Mouse (Mus musculus) hindbrain, embryonic 12.5 days (tissue): Measurements from ENCODE around the gene Gpnmb. TPM values are rescaled to one million over a fixed set of nuclear protein-coding genes. Genes with fewer than 3 reads are reported as not detected.

Experiments used
- ATAC-seq: fragments of 200-750 bp; cut with Nextera tagmentation; 2 replicates; pipeline ENCODE4 v1.8.0; 2017; ENCODE audit warnings: moderate TSS enrichment; ENCODE audit not compliant: low FRiP score
- H3K27ac ChIP-seq: fragments of 300-500 bp; sonication (generic); 2 replicates; pipeline ENCODE4 v1.5.1; 2016; ENCODE audit warnings: mild to moderate bottlenecking
- H3K27me3 ChIP-seq: fragments of 300-500 bp; sonication (generic); 2 replicates; pipeline ENCODE4 v1.6.1; 2016; ENCODE audit warnings: mild to moderate bottlenecking
- H3K36me3 ChIP-seq: fragments of 300-500 bp; sonication (generic); 2 replicates; pipeline ENCODE4 v1.6.1; 2016; ENCODE audit warnings: mild to moderate bottlenecking
- H3K4me1 ChIP-seq: fragments of 300-500 bp; sonication (generic); 2 replicates; pipeline ENCODE4 v1.6.1; 2016
- H3K4me2 ChIP-seq: fragments of 300-500 bp; sonication (generic); replicated peaks from 2 replicates; pipeline ENCODE4 v1.6.1; 2016; ENCODE audit warnings: mild to moderate bottlenecking
- H3K4me3 ChIP-seq: fragments of 300-500 bp; sonication (generic); 2 replicates; pipeline ENCODE4 v1.5.1; 2016; ENCODE audit warnings: mild to moderate bottlenecking
- H3K9ac ChIP-seq: fragments of 300-500 bp; sonication (generic); 2 replicates; pipeline ENCODE4 v1.6.1; 2016; ENCODE audit warnings: mild to moderate bottlenecking, moderate library complexity
- H3K9me3 ChIP-seq: fragments of 300-500 bp; sonication (generic); replicated peaks from 2 replicates; pipeline ENCODE4 v1.6.1; 2016; ENCODE audit warnings: mild to moderate bottlenecking
- WGBS: fragments of 180-500 bp; shearing (Covaris S2); methylation state at CpG from one replicate; pipeline ENCODE4 v1.1.7; 2016; 5-methylcytosine and 5-hydroxymethylcytosine counted together
- polyA plus RNA-seq: library from polyadenylated mRNA; unstranded; fragments of >200 nt; fragmentation: Nextera tagmentation; extraction: Ambion mirVana; gene quantifications from 2 replicates; pipeline ENCODE4 v1.2.1, GENCODE M21; 2016

The Gpnmb gene
- polyA plus RNA-seq: 0.31 and 0.65 TPM in 2 replicates

- Histone ChIP-seq H3K36me3 (no peaks in the 10 kb centered on the region), H3K4me2 (0 out of 2 replicates have a peak within 1 kb of the TSS, but pooled peaks have one; percentile 8), H3K9me3 (no peaks in the 10 kb centered on the region), H3K9ac (no peak within 1 kb of the TSS), H3K4me3 (no peak within 1 kb of the TSS), H3K27ac (no peak within 1 kb of the TSS), H3K27me3 (peaks cover 13% of the 10 kb centered on the region; the same call in 1 of the 2 replicates), H3K4me1 (peaks cover 3% of the 10 kb centered on the region; the same call in 1 of the 2 replicates)
- no peak for ATAC-seq
- 42% methylated on average over 28 of the region's 28 CpGs for WGBS
Observed at GRCm38 (mm10) chr6:49036275-49037267, at the start of gene Gpnmb. Gene Gpnmb (plus strand): TSS chr6:49036546.

DNA sequence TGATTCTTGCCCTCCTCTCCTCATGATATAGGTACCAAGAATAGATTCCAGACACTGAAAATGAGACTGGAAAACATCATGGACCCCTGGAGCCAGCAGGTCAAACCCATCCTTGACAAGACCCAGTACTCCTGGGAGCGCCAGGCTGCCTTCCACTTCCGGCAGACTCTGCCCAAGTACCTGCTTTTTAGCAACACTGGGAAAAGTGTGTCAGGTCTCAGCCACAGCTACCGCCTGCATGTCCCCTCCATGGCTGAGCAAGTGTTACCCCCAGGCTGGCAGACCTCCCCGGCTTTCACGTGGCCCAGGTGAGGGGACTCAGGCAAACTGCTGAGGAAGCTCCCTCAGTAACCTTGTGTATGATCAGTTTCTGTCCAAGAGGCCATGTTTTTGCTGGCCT is 46.4 kb upstream of the Gpnmb start:
- Histone ChIP-seq H3K9ac (no peak overlapping the region), H3K36me3 (no peaks in the 10 kb centered on the region), H3K4me3 (no peak overlapping the region), H3K27ac (no peak overlapping the region), H3K9me3 (no peaks in the 10 kb centered on the region), H3K27me3 (no peaks in the 10 kb centered on the region), H3K4me1 (no peaks in the 10 kb centered on the region), H3K4me2 (no peak overlapping the region)
- ATAC-seq: no peak
- WGBS: 89% methylated on average over 5 of the region's 5 CpGs

GRCm38 (mm10) chr6:48991991-48992390 is 44.4 kb upstream of the Gpnmb start:
- Histone ChIP-seq H3K27me3 (no peaks in the 10 kb centered on the region), H3K9me3 (no peaks in the 10 kb centered on the region), H3K4me1 (no peaks in the 10 kb centered on the region), H3K9ac (no peak overlapping the region), H3K4me3 (no peak overlapping the region), H3K27ac (no peak overlapping the region), H3K36me3 (no peaks in the 10 kb centered on the region), H3K4me2 (no peak overlapping the region)
- no peak for ATAC-seq
- WGBS: 82% methylated on average over 4 of the region's 4 CpGs

DNA sequence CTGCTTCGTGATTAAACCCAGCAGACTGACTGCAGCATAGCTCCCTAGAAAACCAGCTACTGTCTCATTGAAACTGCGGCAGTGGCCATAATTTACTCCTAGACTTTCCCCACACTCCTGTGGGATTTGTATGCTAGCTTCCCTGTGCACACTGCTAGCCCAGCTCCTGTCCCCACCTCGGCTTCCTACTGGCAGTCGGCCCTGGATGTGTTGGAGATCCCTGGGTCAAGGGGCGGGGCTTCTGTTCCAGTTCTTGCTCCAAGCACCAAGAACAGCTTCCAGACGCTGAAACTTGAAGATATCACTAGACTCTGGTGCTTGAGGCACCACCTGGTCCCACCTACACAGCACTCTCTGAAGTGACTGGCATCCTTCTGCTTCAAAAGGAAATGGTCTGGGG is 38.2 kb upstream of the Gpnmb start:
- WGBS: 77% methylated on average over 6 of the region's 6 CpGs
- no peak for ATAC-seq

DNA sequence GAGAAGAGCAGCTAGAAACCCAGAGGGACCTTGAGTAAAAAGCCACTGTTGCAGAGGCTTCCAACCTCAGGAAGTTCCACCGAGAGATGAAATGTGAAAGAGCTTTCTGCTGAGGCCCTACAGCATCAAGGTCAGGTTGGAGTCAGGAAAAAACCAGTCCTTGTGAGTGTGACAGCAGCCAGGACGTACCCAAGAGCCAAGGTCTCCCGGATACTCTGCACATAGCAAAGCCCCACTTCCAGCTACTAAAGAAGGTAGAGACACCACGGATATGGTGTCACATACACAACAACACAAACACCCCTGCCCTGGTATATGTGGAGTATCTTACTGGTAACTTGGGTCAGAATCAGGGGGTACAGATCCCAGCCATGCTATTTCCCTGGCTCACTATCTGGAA is 37.5 kb upstream of the Gpnmb start:
- Histone ChIP-seq H3K36me3 (no peaks in the 10 kb centered on the region), H3K4me3 (no peak overlapping the region), H3K9me3 (no peaks in the 10 kb centered on the region), H3K27me3 (no peaks in the 10 kb centered on the region), H3K27ac (no peak overlapping the region), H3K4me2 (no peak overlapping the region), H3K4me1 (no peaks in the 10 kb centered on the region), H3K9ac (no peak overlapping the region)
- 87% methylated on average over 4 of the region's 4 CpGs for WGBS
- no peak for ATAC-seq

More for the DNA sequence above, 38.2 kb upstream of the Gpnmb start:
- no peaks in the 10 kb centered on the region for H3K9me3 ChIP-seq
- H3K27ac ChIP-seq: no peak overlapping the region
- no peaks in the 10 kb centered on the region for H3K27me3 ChIP-seq
- H3K9ac ChIP-seq: no peak overlapping the region
- no peak overlapping the region for H3K4me2 ChIP-seq
- no peaks in the 10 kb centered on the region for H3K36me3 ChIP-seq
- H3K4me3 ChIP-seq: no peak overlapping the region
- H3K4me1 ChIP-seq: no peaks in the 10 kb centered on the region

GRCm38 (mm10) chr6:49003381-49003780 is 33.0 kb upstream of the Gpnmb start:
- Histone ChIP-seq H3K27me3 (no peaks in the 10 kb centered on the region), H3K36me3 (no peaks in the 10 kb centered on the region), H3K9ac (no peak overlapping the region), H3K4me2 (no peak overlapping the region), H3K4me1 (peaks cover 3% of the 10 kb centered on the region; the same call in 1 of the 2 replicates), H3K27ac (no peak overlapping the region), H3K9me3 (no peaks in the 10 kb centered on the region), H3K4me3 (no peak overlapping the region)
- 57% methylated on average over 4 of the region's 4 CpGs for WGBS
- no peak for ATAC-seq

- no peak for ATAC-seq
- 1% methylated on average over 9 of the region's 9 CpGs for WGBS
- H3K4me2 ChIP-seq: peak overlapping the region; percentile 46
- H3K9me3 ChIP-seq: no peaks in the 10 kb centered on the region; the same call in 1 of the 2 replicates
- H3K36me3 ChIP-seq: no peaks in the 10 kb centered on the region
- no peak overlapping the region for H3K27ac ChIP-seq
- H3K9ac ChIP-seq: no peak overlapping the region; the same call in 1 of the 2 replicates
- H3K27me3 ChIP-seq: no peaks in the 10 kb centered on the region
- peak overlapping the region; percentile 15 for H3K4me3 ChIP-seq
- H3K4me1 ChIP-seq: peaks cover 6% of the 10 kb centered on the region; the same call in 1 of the 2 replicates
Observed at GRCm38 (mm10) chr6:49007981-49008380, 28.4 kb upstream of the Gpnmb start.

DNA sequence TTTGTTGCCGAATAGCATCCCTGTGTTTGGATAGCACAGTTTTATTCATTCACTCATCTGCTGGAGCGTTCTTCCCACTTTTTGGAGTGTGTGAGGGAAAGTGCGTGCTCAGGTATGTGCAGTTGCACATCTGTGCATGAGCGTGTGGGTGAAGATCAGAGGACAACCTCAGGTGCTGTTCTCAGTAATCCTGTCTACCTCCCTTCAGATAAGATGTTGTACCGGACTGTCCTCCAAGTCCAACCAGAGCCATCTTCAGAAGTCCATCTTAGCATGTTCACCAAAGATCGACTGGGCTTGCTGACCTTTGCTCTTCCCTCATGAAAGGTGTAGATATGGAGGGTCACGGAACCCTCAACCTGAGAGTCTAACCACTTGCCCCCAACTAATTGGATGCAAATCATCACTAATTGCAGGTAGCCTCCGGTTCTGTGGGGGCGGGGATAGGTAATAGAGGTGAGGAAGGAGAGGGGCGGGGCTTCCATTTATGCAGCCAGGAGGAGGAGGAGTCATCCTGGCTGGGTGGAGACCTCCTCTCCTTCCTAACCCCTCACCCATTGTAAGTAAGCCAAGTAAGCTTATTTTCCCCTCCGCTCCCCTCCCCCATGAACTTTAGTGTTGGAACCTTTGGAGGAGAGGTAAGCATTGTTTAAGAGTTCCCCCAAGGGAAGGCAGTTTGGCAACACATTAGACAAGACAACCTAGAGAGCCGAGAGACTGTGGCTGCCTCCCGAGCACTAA is 27.8 kb upstream of the Gpnmb start:
- WGBS: 31% methylated on average over 13 of the region's 13 CpGs
- no peak overlapping the region; the same call in 1 of the 2 replicates for H3K9ac ChIP-seq
- H3K4me3 ChIP-seq: peak overlapping the region; percentile 15
- no peak overlapping the region for H3K27ac ChIP-seq
- H3K4me2 ChIP-seq: peak overlapping the region; percentile 46
- no peaks in the 10 kb centered on the region for H3K27me3 ChIP-seq
- H3K4me1 ChIP-seq: peaks cover 6% of the 10 kb centered on the region; the same call in 1 of the 2 replicates
- no peaks in the 10 kb centered on the region for H3K36me3 ChIP-seq
- no peak for ATAC-seq
- H3K9me3 ChIP-seq: no peaks in the 10 kb centered on the region; the same call in 1 of the 2 replicates

DNA sequence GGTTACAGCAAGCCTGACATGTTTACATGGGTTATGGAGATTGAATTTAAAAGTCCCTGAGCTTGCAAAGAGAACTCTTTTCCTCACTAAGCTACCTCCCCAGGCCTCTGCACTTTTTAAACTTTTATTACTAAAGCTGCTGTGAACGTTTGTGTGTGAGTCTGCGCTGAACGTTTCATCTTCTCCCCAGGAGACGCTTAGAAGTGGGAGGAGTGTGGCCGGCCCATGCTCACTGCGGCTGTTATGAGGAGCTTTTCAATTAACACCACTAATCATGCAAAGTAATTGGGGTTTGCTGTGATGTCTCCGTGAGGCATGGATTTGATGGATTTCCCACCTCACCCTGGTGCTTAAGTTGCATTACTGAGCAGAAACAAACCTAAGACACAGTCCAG is 27.2 kb upstream of the Gpnmb start:
- Histone ChIP-seq H3K36me3 (no peaks in the 10 kb centered on the region), H3K4me1 (peaks cover 6% of the 10 kb centered on the region; the same call in 1 of the 2 replicates), H3K4me2 (no peak overlapping the region), H3K4me3 (no peak overlapping the region), H3K27ac (no peak overlapping the region), H3K9me3 (no peaks in the 10 kb centered on the region; the same call in 1 of the 2 replicates), H3K27me3 (no peaks in the 10 kb centered on the region), H3K9ac (no peak overlapping the region)
- no peak for ATAC-seq
- 39% methylated on average over 7 of the region's 7 CpGs for WGBS

- Histone ChIP-seq H3K9ac (no peak overlapping the region), H3K27me3 (no peaks in the 10 kb centered on the region), H3K36me3 (no peaks in the 10 kb centered on the region), H3K9me3 (no peaks in the 10 kb centered on the region; the same call in 1 of the 2 replicates), H3K4me1 (peaks cover 6% of the 10 kb centered on the region; the same call in 1 of the 2 replicates), H3K27ac (no peak overlapping the region), H3K4me2 (no peak overlapping the region), H3K4me3 (no peak overlapping the region)
- WGBS: 80% methylated on average over 1 of the region's 1 CpGs
- no peak for ATAC-seq
Observed at GRCm38 (mm10) chr6:49009665-49010064, 26.7 kb upstream of the Gpnmb start.

GRCm38 (mm10) chr6:49011191-49011590 is 25.2 kb upstream of the Gpnmb start:
- ATAC-seq: no peak
- 80% methylated on average over 5 of the region's 5 CpGs for WGBS
- no peak overlapping the region for H3K4me3 ChIP-seq

DNA sequence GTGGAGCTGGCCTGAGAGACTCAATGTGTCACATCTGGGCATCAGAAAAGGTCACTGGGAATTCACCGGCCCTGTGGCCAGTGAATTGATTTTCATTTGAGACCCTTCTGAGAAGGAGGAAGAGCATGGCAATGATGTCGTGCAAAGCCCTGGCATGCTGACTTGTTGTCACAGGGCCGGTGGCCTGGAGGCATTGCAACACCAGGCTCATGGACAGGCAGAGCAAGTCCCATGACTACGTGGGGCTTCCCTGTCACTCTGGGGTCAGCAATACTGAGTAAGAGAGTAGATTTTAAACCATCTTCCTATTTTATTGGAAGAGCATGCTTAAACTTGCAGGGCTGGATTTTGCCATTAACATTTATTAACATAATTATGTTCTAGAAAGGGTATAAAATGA is 23.3 kb upstream of the Gpnmb start:
- H3K36me3 ChIP-seq: no peaks in the 10 kb centered on the region
- H3K9me3 ChIP-seq: no peaks in the 10 kb centered on the region; the same call in 1 of the 2 replicates
- no peaks in the 10 kb centered on the region for H3K27me3 ChIP-seq
- H3K4me1 ChIP-seq: peaks cover 6% of the 10 kb centered on the region; the same call in 1 of the 2 replicates
- ATAC-seq: no peak
- 78% methylated on average over 4 of the region's 4 CpGs for WGBS
- H3K4me2 ChIP-seq: no peak overlapping the region
- no peak overlapping the region for H3K4me3 ChIP-seq
- no peak overlapping the region for H3K27ac ChIP-seq
- H3K9ac ChIP-seq: no peak overlapping the region

More at GRCm38 (mm10) chr6:49011191-49011590, 25.2 kb upstream of the Gpnmb start:
- Histone ChIP-seq H3K36me3 (no peaks in the 10 kb centered on the region), H3K27ac (no peak overlapping the region), H3K4me1 (peaks cover 6% of the 10 kb centered on the region; the same call in 1 of the 2 replicates), H3K9ac (no peak overlapping the region), H3K4me2 (no peak overlapping the region), H3K9me3 (no peaks in the 10 kb centered on the region; the same call in 1 of the 2 replicates), H3K27me3 (no peaks in the 10 kb centered on the region)
